Mouse (Mus musculus): ENCODE measurements at regions not wholly inside any gene's neighbourhood (a gene's known extent, or its start where the extent isn't known, plus 50 kb on each side); places are given as distances from the start of the nearest gene placed in this dataset.

DNA sequence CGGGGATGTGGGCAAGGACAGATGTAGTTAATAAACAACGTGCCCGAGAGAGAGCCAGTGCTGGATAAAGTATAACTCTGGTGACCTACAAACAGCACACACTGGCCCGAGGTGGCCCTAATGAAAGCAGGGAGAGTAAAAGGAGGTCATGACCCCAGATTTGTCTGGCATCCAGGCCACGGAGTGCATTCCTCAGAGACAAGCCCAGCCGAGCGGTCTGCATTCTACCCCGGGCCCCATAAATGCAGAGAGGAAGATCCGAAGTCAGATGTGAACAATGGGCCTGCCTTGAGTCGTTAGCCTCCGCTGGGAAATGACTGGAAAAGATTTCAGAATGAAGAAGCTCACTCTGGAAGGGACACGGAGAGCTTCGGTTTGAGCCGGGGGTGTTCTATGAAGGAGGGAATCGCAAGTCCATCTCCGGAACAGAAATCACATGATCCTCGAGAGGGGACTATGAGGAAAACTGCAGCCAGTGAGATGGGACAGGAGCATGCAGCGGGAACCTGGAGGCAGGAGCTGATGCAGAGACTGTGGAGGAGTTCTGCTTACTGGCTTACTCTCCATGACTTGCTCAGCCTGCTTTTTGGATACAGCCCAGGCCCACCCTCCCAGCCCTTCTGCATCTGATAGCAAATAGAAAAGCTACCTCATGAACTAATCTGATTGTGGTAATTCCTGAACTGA is 103.9 kb upstream of the Dapk1 start:
- H3K27ac ChIP-seq: peak overlapping the region; percentile 75
- H3K4me1 ChIP-seq (replicated peaks; ENCODE audit: insufficient read depth, low read length): no peaks in the 10 kb centered on the region
- no peaks in the 10 kb centered on the region for H3K9me3 ChIP-seq (replicated peaks; ENCODE audit: low read length)
- 23% methylated on average over 18 of the region's 18 CpGs for WGBS
- peak; percentile 96 for ATAC-seq (replicated peaks; ENCODE audit: low FRiP score, low read depth)
- H3K9ac ChIP-seq (ENCODE audit: low read depth, low read length): no peak overlapping the region
- DNase-seq (ENCODE audit: low spot score): peak; percentile 59
- no peak overlapping the region for H3K4me3 ChIP-seq (replicated peaks; ENCODE audit: low read depth, low read length)
- peak overlapping the region; percentile 2; the same call in 1 of the 2 replicates for H3K4me2 ChIP-seq (ENCODE audit: low read length)
- H3K36me3 ChIP-seq (ENCODE audit: insufficient read depth, low read length): no peaks in the 10 kb centered on the region
- no peak for TF ChIP-seq CTCF (IDR thresholded peaks at IDR 0.05; ENCODE audit: low read depth)
- H3K27me3 ChIP-seq (ENCODE audit: insufficient read depth, low read length): no peaks in the 10 kb centered on the region

DNA sequence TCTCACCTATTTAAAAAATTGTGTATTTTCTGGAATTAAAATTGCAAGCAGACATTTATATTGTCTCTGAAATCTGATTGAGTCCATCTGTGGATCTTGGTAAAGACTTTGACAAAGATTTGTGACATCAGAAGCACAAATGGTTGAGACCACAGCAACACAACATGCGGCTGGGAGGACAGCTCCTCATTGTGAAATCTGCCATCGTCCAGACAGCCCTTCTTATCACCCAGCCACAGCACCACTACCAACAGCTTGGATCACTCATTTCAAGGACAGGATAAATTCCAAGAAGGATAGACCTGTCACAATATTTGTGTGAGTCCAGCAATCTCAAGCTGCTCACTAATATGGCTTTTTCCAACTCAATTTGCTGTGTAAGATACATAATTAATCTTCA is 97.6 kb upstream of the Dapk1 start:
- no peak overlapping the region for H3K9ac ChIP-seq (ENCODE audit: low read depth, low read length)
- DNase-seq (ENCODE audit: low spot score): no peak
- no peak for TF ChIP-seq CTCF (IDR thresholded peaks at IDR 0.05; ENCODE audit: low read depth)
- no peak overlapping the region for H3K27ac ChIP-seq
- H3K27me3 ChIP-seq (ENCODE audit: insufficient read depth, low read length): no peaks in the 10 kb centered on the region
- WGBS: 71% methylated on average over 2 of the region's 2 CpGs
- no peaks in the 10 kb centered on the region for H3K36me3 ChIP-seq (ENCODE audit: insufficient read depth, low read length)
- no peaks in the 10 kb centered on the region for H3K9me3 ChIP-seq (replicated peaks; ENCODE audit: low read length)
- no peak overlapping the region for H3K4me3 ChIP-seq (replicated peaks; ENCODE audit: low read depth, low read length)
- no peak overlapping the region for H3K4me2 ChIP-seq (ENCODE audit: low read length)
- no peaks in the 10 kb centered on the region for H3K4me1 ChIP-seq (replicated peaks; ENCODE audit: insufficient read depth, low read length)
- ATAC-seq (replicated peaks; ENCODE audit: low FRiP score, low read depth): no peak

- Histone ChIP-seq H3K4me1 (replicated peaks; ENCODE audit: insufficient read depth, low read length) (no peaks in the 10 kb centered on the region), H3K27ac (no peak overlapping the region; the same call in 1 of the 2 replicates), H3K4me2 (ENCODE audit: low read length) (no peak overlapping the region), H3K36me3 (ENCODE audit: insufficient read depth, low read length) (no peaks in the 10 kb centered on the region), H3K9ac (ENCODE audit: low read depth, low read length) (no peak overlapping the region), H3K4me3 (replicated peaks; ENCODE audit: low read depth, low read length) (no peak overlapping the region), H3K27me3 (ENCODE audit: insufficient read depth, low read length) (no peaks in the 10 kb centered on the region), H3K9me3 (replicated peaks; ENCODE audit: low read length) (no peaks in the 10 kb centered on the region)
- DNase-seq (ENCODE audit: low spot score) (no peak), ATAC-seq (replicated peaks; ENCODE audit: low FRiP score, low read depth) (no peak)
- WGBS: 49% methylated on average over 3 of the region's 3 CpGs
- TF ChIP-seq CTCF (IDR thresholded peaks at IDR 0.05; ENCODE audit: low read depth): no peak
Measured at GRCm38 (mm10) chr13:60507611-60508010, 94.1 kb upstream of the Dapk1 start.

GRCm38 (mm10) chr13:60508054-60508453 is 93.7 kb upstream of the Dapk1 start:
- no peak overlapping the region for H3K27ac ChIP-seq
- peak; percentile 47 for DNase-seq (ENCODE audit: low spot score)

GRCm38 (mm10) chr13:60508856-60509255 is 92.9 kb upstream of the Dapk1 start:
- DNase-seq (ENCODE audit: low spot score) (no peak), ATAC-seq (replicated peaks; ENCODE audit: low FRiP score, low read depth) (no peak)
- Histone ChIP-seq H3K36me3 (ENCODE audit: insufficient read depth, low read length) (no peaks in the 10 kb centered on the region), H3K27ac (no peak overlapping the region), H3K4me2 (ENCODE audit: low read length) (no peak overlapping the region), H3K9me3 (replicated peaks; ENCODE audit: low read length) (no peaks in the 10 kb centered on the region), H3K4me1 (replicated peaks; ENCODE audit: insufficient read depth, low read length) (no peaks in the 10 kb centered on the region), H3K27me3 (ENCODE audit: insufficient read depth, low read length) (no peaks in the 10 kb centered on the region), H3K9ac (ENCODE audit: low read depth, low read length) (no peak overlapping the region), H3K4me3 (replicated peaks; ENCODE audit: low read depth, low read length) (no peak overlapping the region)
- no peak for TF ChIP-seq CTCF (IDR thresholded peaks at IDR 0.05; ENCODE audit: low read depth)
- WGBS: 83% methylated on average over 5 of the region's 5 CpGs

More at GRCm38 (mm10) chr13:60508054-60508453, 93.7 kb upstream of the Dapk1 start:
- Histone ChIP-seq H3K36me3 (ENCODE audit: insufficient read depth, low read length) (no peaks in the 10 kb centered on the region), H3K9me3 (replicated peaks; ENCODE audit: low read length) (no peaks in the 10 kb centered on the region), H3K4me2 (ENCODE audit: low read length) (no peak overlapping the region), H3K4me1 (replicated peaks; ENCODE audit: insufficient read depth, low read length) (no peaks in the 10 kb centered on the region), H3K4me3 (replicated peaks; ENCODE audit: low read depth, low read length) (no peak overlapping the region), H3K27me3 (ENCODE audit: insufficient read depth, low read length) (no peaks in the 10 kb centered on the region), H3K9ac (ENCODE audit: low read depth, low read length) (no peak overlapping the region)
- no peak for ATAC-seq (replicated peaks; ENCODE audit: low FRiP score, low read depth)
- TF ChIP-seq CTCF (IDR thresholded peaks at IDR 0.05; ENCODE audit: low read depth): no peak
- 46% methylated on average over 4 of the region's 4 CpGs for WGBS

GRCm38 (mm10) chr13:60511101-60511500 is 90.6 kb upstream of the Dapk1 start:
- no peak for TF ChIP-seq CTCF (IDR thresholded peaks at IDR 0.05; ENCODE audit: low read depth)
- 86% methylated on average over 7 of the region's 7 CpGs for WGBS
- H3K27me3 ChIP-seq (ENCODE audit: insufficient read depth, low read length): no peaks in the 10 kb centered on the region

DNA sequence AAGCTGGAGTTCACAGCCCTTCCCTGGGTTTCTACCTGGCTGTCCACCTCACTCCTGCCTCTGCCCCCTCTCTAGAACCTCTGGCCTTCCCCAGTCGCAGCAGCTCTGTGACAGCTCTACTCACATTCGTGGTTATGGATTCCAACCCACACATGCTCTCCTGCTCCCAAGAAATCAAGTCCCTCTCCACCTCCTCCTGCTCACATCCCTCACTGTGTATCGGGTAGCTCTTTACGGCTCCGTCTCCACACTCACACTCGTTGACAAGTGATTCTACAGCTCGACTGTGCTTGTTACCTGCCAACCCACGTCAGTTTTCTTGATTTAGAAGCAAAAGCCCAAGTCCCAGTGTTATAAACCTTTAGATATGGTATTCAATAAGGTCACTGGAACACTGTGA is 90.1 kb upstream of the Dapk1 start:
- Histone ChIP-seq H3K4me1 (replicated peaks; ENCODE audit: insufficient read depth, low read length) (no peaks in the 10 kb centered on the region), H3K9me3 (replicated peaks; ENCODE audit: low read length) (no peaks in the 10 kb centered on the region), H3K27me3 (ENCODE audit: insufficient read depth, low read length) (no peaks in the 10 kb centered on the region), H3K9ac (ENCODE audit: low read depth, low read length) (no peak overlapping the region), H3K36me3 (ENCODE audit: insufficient read depth, low read length) (no peaks in the 10 kb centered on the region), H3K4me2 (ENCODE audit: low read length) (no peak overlapping the region), H3K4me3 (replicated peaks; ENCODE audit: low read depth, low read length) (no peak overlapping the region), H3K27ac (no peak overlapping the region)
- TF ChIP-seq CTCF (IDR thresholded peaks at IDR 0.05; ENCODE audit: low read depth): no peak
- no peak for ATAC-seq (replicated peaks; ENCODE audit: low FRiP score, low read depth)
- 69% methylated on average over 8 of the region's 8 CpGs for WGBS
- DNase-seq (ENCODE audit: low spot score): no peak

More at GRCm38 (mm10) chr13:60511101-60511500, 90.6 kb upstream of the Dapk1 start:
- H3K27ac ChIP-seq: no peak overlapping the region
- no peaks in the 10 kb centered on the region for H3K4me1 ChIP-seq (replicated peaks; ENCODE audit: insufficient read depth, low read length)
- no peak overlapping the region for H3K4me3 ChIP-seq (replicated peaks; ENCODE audit: low read depth, low read length)
- ATAC-seq (replicated peaks; ENCODE audit: low FRiP score, low read depth) (no peak), DNase-seq (ENCODE audit: low spot score) (no peak)
- no peak overlapping the region for H3K4me2 ChIP-seq (ENCODE audit: low read length)
- no peak overlapping the region for H3K9ac ChIP-seq (ENCODE audit: low read depth, low read length)
- no peaks in the 10 kb centered on the region for H3K36me3 ChIP-seq (ENCODE audit: insufficient read depth, low read length)
- H3K9me3 ChIP-seq (replicated peaks; ENCODE audit: low read length): no peaks in the 10 kb centered on the region

Measured in kidney, postnatal 0 days (tissue).